Comparison of ENCODE assay signal across 35 mouse cellular contexts in genomic region chr3:120062264-120062663, GRCm38 (mm10).
"Had no signal": no experiment of that assay in that cellular context is flagged by ENCODE, and none has a peak within 500 bp of the region (broad histone marks: within the 10 kb centered on the region; RNA-seq: fewer than 3 reads in every experiment).

No protein-coding gene starts in this region.

- H3K27me3 ChIP-seq: heart, embryonic 12.5 days; heart, embryonic 15.5 days; hindbrain, embryonic 13.5 days; hindbrain, embryonic 15.5 days; intestine, embryonic 15.5 days; kidney, embryonic 15.5 days had no signal

- H3K9me3 ChIP-seq: heart, embryonic 10.5 days; heart, embryonic 12.5 days; heart, embryonic 13.5 days; heart, embryonic 15.5 days; hindbrain, embryonic 10.5 days; hindbrain, embryonic 12.5 days; hindbrain, embryonic 13.5 days; hindbrain, embryonic 15.5 days; intestine, embryonic 15.5 days; kidney, embryonic 15.5 days had no signal

- H3K4me3 ChIP-seq: heart, embryonic 10.5 days; heart, embryonic 12.5 days; heart, embryonic 13.5 days; heart, embryonic 15.5 days; hindbrain, embryonic 10.5 days; hindbrain, embryonic 12.5 days; hindbrain, embryonic 13.5 days; hindbrain, embryonic 15.5 days; intestine, embryonic 15.5 days; kidney, embryonic 15.5 days; layer of hippocampus, adult 2 months had no signal

- H3K4me2 ChIP-seq: heart, embryonic 11.5 days; heart, embryonic 12.5 days; heart, embryonic 13.5 days; heart, embryonic 15.5 days; hindbrain, embryonic 12.5 days; hindbrain, embryonic 13.5 days; hindbrain, embryonic 14.5 days; hindbrain, embryonic 15.5 days; intestine, embryonic 15.5 days; kidney, embryonic 15.5 days had no signal

- H3K36me3 ChIP-seq: heart, embryonic 10.5 days; heart, embryonic 12.5 days; heart, embryonic 13.5 days; heart, embryonic 15.5 days; hindbrain, embryonic 10.5 days; hindbrain, embryonic 12.5 days; hindbrain, embryonic 13.5 days; hindbrain, embryonic 15.5 days; intestine, embryonic 15.5 days; kidney, embryonic 15.5 days had no signal

- H3K4me1 ChIP-seq: hindbrain, embryonic 13.5 days; intestine, embryonic 15.5 days had no signal

- H3K27ac ChIP-seq: heart, embryonic 10.5 days; heart, embryonic 13.5 days; heart, embryonic 15.5 days; hindbrain, embryonic 10.5 days; hindbrain, embryonic 12.5 days; hindbrain, embryonic 13.5 days; hindbrain, embryonic 14.5 days; hindbrain, embryonic 15.5 days; hindbrain, postnatal 0 days; intestine, embryonic 15.5 days; kidney, embryonic 15.5 days; kidney, postnatal 0 days; layer of hippocampus, adult 2 months had no signal

- H3K9ac ChIP-seq: heart, embryonic 12.5 days; heart, embryonic 13.5 days; heart, embryonic 15.5 days; hindbrain, embryonic 12.5 days; hindbrain, embryonic 13.5 days; hindbrain, embryonic 14.5 days; hindbrain, embryonic 15.5 days; intestine, embryonic 15.5 days; kidney, embryonic 15.5 days had no signal

- ATAC-seq: hindbrain, embryonic 16.5 days; hindbrain, postnatal 0 days; inflammation-experienced regulatory T-cells, adult 6 months; intestine, embryonic 15.5 days; intestine, embryonic 16.5 days; intestine, postnatal 0 days had no signal

- DNase-seq: heart, postnatal 10 days; heart, postnatal 14 days; heart, postnatal 36 days; heart, postnatal 4 days; kidney, adult 11 months; kidney, adult 18-20 months; kidney, adult 2 months; kidney, adult 8-10 months; kidney, adult 9 months; kidney, postnatal 10 days; kidney, postnatal 14 days; kidney, postnatal 25 days; kidney, postnatal 36 days; kidney, postnatal 4 days; layer of hippocampus, adult 9-11 months; layer of hippocampus, postnatal 36 days had no signal
